Mouse (Mus musculus) liver, embryonic 14.5 days (tissue): Measurements from ENCODE around the gene Arl15.

ENCODE experiments used
- CTCF ChIP-seq: IDR thresholded peaks from 2 replicates; pipeline ENCODE4 v1.5.1; 2016; ENCODE audit warnings: antibody characterized with exemption, low read depth, control low read depth
- EP300 ChIP-seq: IDR thresholded peaks from 2 replicates; pipeline ENCODE4 v1.6.1; 2016; ENCODE audit warnings: antibody characterized with exemption, low read depth

- TF ChIP-seq CTCF (no peak), EP300 (no peak)
Measured at GRCm38 (mm10) chr13:114188107-114188506, 393.8 kb downstream of the Arl15 start.
